Mouse (Mus musculus): ENCODE measurements around the gene Plvap.

The Plvap gene

DNA sequence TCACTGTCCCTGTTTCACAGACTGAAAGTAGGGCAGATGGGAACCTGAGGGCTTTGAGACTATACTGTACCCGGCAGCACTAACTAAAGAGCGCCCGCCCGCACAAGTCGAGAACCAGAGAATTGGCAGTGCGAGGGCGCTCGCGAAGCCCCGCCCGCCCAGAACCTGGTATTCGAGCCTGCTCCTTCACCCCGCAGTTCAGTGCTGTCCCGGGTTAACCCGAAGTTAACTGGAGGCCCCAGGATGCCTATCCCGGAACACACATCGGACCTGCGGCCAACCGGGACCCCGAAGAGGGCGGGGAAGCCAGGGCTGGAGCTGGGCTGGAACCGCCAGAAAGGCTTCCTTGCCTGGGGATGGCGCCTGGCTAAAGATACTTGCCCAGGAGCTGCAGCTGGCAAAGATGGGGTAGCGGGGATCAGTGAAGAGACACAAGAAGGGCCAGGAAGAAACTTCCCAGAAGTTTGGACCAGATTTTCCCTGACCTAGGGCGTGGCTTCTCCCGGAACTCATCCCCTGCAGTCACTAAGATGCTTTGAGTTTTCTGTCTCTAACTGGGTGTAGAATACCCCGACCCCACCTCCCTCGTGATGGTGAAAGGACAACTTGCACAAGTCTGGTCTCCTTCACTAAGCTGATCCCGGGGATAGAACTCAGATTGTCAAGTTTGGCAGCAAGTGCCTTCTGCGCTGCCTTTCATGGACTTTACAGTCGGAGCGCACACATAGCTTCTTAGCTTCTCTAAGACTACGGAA lies 23.7 kb downstream of the Plvap start, which contains the start of gene Gtpbp3:
Gene Gtpbp3, plus strand, starts transcription at position 413 of the 755 bp plus-strand sequence.
- DNase-seq (ENCODE audit: low spot score in 2 of 2) = peak; percentile 77 to 86

DNA sequence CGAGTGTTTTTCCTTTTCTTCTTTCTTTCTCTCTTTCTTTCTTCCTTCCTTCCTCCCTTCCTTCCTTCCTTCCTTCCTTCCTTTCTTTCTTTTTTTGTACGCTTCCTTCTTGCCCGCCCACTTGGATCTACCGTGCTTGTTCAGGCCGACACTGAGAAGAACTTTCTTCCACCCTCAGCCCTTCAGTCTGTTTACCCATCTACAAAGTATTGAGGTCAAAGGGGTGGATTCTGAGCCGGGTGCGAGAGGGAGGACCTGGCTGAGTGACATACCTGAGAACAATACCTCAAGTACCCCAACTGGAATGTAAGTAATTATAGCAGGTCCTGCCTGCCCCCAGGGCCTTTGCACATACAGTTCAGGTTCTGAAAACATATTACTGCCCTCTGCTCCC lies 25.4 kb downstream of the Plvap start:
- no peak for DNase-seq (ENCODE audit: low spot score in 2 of 2)

DNA sequence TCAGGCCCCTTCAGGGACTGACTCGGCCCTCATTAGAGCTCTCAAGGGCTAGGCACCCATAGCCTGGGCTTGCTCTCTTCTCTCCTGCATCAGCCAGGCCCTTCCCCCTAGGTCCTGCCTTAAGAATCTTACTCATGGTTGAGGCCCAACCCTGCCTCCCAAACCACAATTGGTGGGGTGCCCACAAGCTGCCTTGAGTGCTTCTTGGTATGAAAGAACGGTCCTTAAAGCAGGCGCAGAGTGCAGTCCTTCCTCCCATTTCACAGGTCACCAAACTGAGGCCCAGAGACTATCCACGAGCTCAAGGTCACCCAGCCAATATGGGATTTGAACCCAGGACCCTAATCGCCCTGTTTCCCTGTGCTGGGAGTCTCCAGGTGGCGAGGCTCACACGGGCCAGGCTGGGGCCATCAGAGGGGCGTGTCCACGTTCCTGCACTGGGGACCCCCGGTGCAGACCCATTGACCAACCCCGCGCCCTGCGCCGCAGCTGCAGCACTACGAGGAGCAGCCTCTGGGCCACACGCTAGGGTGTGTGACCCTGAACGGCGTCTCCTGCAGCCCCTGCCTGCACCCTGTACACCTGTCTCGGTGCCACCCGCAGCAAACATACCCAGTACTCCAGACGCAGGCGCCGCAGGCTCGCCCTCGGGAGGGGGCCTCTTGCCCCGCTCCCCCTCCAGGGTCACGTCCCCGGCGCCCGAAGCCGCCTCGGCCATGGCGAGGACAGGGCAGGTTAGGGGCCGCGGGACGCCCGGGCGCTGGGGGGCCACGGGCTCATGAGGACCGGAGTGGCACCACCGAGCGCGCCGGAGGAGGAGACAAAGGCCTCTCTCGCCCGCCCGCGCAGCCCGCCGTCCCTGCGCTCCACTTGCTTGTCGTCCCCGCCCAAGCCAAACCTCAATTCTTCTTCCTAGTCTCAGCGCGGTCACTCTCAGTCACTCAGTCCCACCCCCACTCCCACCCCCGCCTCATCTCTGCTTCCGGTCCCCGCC lies 26.1 kb downstream of the Plvap start, which contains the start of gene Ano8:
Gene Ano8, minus strand, starts transcription at position 822 of the 994 bp plus-strand sequence.
- peak; percentile 62 to 86 for DNase-seq (ENCODE audit: low spot score in 2 of 2)

DNA sequence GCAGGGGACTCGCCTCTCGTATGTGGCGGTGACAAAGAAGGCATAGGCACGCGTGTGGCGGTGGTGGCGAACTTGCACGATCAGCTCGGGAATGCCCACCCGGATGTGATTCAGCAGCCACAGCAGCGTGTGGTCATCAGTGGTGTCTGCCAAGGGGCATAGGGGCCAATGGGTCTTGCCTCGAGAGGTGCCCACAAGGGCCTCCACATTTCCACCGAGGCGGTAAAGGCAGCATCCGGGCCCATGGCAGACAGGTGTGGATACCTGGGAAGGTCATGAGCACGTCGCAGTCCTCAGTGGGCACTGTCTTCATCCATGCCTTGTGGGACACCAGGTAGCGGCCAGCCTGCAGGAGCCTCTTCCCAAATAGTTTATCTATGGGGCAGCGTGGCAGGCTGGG lies 26.8 kb downstream of the Plvap start:
- no peak for DNase-seq (ENCODE audit: low spot score in 2 of 2)

DNA sequence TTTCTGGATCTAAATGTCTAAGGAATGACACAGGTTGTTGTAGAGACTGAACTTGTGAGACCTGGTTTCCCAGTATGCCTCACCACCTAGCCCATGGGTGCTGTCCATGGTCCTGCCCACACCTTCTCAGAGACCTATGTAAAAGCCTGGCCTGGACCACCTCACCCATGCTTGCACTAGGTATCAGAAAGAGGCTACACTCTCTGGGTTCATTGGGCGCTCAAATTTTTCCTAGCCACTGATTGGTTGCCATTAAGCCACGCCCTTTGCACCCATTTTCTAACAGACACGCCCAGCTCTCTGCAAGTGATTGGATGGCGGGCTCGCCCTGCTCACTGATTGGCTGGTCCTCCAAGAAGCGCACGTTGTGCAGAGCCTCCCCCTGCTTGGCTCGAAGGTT lies 27.6 kb downstream of the Plvap start:
- peak in 1 of 2 experiments; percentile 79 for DNase-seq (ENCODE audit: low spot score in 2 of 2)

DNA sequence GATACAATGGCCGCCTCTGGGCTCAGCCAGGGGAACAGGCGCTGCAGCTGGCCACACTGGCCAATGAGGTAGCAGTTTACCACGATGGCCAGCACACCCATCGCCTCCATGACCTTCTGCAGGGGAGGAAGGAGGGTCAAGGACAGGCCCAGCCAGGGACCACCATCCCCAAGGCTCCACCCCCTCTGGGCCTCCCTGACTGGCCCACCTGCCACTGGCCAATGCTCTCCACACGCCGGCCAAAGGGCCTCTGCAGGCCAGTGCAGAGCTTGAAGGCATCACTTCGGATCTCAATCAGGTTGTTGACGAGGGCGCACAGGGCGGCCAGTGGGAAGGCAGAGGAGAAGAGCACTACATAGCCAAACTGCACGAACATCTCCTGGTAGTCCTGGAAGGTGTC lies 32.6 kb downstream of the Plvap start:
- no peak for DNase-seq (ENCODE audit: low spot score in 2 of 2)

DNA sequence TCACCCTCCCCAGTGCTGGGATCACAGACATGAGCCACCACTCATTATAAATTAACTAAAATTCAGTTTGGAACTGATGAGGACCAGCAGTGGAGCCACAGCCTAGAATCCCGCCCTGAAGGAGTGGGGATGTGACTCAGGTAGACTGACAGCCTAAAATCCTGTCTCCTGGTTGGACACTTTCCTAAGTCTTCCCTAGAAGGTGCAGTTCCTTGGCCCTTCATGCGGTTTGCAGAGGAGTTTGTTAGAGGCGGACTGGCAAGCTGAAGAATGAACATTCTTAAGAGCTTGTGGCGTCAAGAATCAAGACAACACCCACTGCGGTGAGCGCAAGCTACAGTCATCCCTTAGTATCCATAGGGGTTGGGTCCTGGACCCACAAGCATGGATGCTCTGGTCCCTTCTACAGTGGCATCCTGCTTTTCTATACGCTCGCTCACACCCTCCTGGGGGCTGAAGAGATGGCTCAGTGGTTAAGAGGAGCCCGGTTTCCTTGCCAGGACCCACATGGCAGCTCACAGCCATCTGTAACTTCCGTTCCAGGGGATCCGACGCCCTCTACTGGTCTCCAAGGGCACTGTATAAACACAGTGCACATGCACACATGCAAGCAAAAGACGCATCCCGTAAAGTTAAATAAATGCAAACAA lies 34.2 kb downstream of the Plvap start:
- DNase-seq (ENCODE audit: low spot score in 2 of 2) = peak; percentile 37 to 65

DNA sequence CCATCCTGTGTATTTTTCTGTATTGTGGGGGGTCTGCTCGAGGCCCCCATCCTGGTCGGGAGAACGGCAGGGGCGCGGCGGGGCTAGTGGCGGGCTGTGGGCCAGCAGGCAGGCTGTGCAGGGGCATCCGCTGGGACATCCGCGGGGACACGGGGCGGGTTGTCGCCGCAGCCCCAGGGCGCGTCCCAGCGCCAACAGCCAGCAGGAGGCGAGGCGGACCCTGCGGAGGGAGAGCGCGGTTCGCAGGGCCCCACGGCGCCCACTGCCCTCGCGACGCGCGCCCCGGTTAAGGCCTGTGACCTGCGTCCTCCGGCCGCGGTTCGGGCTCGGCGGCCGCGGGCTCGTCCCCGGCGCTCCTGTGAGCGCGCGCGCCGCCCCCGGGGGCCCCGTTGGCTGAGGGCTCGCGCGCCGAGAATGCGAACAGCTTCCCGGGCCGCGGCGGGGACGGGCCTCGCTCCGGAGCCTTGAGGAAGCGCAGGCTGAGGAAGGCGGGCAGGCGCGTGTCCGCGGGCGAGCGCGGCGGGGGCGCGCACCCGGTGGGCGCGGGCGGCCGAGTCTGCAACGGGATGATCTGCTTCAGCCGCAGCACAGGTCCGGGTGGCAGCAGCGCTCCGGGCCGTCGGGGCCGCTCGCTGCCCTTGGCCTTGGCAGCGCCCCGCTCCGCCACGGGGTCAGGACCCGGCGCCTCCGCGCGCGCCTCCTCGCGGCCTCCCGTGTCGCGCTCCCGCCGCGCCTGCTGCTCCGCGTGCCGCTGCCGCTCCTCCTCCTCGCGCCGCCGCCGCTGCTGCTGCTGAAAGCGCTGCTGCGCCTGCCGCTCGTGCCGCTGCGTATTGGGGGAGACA lies 35.2 kb downstream of the Plvap start:
- peak; percentile 76 to 81 for DNase-seq (ENCODE audit: low spot score in 2 of 2)

DNA sequence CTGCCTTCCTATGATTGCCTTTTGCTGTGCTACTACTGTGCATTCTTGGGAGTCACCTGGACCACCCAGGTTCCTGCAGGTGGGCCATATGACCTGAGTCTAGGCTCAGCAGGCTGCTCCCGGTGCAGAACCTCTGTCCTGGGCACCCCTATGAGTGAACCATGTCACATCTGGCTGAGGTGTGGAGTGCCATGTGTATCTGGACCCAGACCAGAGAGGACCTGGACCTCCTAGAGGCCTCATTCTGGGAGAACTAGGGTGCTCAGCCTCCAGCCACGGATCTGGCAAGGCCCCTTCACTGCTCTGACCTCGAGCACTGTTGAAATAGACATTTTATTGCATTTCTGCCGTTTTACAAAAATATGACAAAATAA lies 35.9 kb downstream of the Plvap start:
- no peak for DNase-seq (ENCODE audit: low spot score in 2 of 2)

DNA sequence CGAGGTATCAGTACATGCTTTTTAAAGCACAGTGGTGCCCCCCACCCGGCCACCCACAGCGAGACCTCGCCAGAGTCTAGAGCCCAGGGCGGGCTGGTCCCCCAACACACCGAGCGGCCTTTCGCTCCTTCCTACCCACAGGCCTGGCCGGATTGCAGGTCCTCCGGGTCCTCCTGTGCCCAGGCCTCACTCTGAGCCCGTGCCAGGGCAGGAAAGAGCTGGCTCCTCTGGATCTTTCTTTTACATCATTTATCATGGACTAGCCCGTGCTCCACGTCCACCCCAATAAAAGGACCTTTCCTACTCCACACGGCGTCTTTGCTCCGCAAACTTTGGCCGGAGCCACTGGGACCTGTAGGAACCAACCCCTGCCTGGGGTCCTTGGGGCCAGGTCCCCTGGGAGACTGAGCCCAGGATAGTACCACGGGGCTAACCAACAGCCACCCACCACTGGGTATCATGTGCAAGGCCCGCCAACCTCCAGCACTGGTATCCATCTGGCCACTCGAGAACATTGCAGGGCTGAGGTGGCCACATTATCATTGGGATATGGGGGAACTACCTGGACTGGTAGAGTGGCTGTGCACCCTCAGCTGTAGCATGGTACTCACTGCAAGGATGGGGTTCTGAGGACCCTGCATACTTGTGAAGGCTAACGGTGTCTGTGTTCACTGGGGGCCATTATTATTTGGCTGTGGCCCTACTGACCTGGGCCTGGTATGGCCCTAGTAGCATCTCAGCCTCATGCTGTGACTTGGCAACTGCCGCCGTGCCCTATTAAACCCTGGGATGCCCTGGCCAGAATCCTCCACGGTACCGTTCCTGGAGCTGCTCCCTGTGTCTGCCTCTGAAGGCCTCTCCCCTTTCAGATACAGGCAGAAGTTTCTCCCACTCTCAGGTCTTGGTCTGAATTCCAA lies 36.5 kb downstream of the Plvap start:
- DNase-seq (ENCODE audit: low spot score in 2 of 2) = no peak

DNA sequence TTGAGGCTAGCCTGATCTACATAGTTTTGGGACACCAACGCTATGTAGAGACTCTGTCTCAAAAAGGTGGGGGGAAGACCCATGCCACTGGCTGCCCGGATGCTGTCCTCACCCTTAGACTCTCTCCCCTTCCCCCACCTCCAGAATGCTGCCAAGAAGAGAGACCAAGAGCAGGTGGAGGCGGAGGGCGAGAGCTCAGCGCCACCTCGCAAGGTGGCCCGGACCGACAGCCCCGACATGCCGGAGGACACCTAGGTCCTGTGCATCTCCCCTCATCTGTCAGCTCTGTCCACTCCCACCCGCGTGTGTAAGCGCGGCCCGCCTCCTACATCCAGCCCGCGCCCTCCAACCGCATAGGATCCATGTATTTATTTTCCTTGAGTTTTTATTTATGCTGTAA lies 37.2 kb downstream of the Plvap start:
- DNase-seq (ENCODE audit: low spot score in 2 of 2) = no peak

DNA sequence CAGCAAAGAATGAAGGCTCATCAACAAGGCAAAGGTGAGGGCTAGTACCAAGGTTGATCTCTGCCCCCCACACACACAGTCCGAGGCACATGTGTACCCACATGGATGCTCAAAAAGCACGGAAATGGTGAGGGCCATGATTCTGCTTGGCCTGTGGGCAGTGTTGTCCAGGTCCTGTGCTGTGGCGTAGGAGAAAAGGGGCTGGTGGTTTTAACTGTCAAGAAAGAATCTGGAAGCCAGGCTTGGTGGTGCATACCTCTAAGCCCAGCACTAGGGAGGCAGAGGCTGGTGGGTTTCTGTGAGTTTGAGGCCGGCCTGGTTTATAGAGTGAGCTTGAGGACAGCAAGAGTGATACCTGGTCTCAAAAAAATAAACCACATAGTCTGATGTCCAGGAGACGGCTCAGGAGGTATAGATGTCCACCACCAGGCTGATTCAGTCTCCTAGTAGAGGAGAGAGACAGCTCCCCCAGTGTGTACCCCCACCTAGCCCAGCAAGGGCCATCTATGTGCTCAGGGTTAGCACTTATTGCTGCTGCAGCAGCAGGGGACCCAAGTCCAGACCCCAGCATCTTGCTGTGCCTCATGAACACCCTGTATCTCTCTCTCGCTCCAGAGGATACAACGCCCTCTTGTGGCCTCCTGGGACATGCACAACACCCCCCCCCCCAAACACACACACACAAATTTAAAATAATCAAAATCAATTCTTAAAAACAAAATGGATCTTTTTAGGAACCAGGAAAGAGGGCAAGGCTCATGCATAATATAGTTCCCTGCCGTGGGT lies 38.8 kb downstream of the Plvap start:
- peak in 1 of 2 experiments; percentile 36 for DNase-seq (ENCODE audit: low spot score in 2 of 2)

DNA sequence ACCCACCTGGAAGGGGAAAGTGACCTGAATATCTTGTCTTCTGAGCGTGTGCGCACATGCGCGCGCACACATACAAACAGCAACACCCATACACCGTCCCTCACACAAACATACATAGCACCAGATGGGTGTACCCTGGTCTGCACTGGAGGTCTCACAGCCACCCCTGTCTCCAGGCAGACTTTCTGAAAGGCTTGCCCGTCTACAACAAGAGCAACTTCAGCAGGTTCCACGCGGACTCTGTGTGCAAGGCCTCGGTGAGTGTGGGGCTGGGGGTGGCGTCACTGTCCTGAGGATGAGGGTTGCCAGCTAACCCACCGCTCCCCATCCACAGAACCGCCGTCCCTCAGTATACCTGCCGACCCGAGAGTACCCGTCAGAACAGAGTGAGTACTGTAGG lies 39.7 kb downstream of the Plvap start:
- DNase-seq (ENCODE audit: low spot score in 2 of 2) = no peak

DNA sequence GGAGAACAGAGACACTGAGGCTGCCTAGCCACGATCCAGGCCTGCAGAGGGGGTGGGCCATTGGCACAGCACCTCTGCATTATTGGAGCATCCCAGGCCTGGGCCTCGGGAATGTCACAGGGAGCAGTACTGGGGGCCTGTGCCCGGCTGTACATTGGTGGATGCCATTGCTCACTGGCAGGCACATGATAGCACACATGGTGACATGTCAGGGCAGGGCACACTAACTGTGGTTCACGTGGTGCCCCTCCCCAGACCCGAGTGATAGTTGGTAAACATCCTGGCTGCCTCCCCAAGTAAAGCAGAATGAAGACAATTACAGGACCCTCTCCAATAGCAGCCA lies 40.7 kb downstream of the Plvap start:
- DNase-seq (ENCODE audit: low spot score in 2 of 2) = no peak

DNA sequence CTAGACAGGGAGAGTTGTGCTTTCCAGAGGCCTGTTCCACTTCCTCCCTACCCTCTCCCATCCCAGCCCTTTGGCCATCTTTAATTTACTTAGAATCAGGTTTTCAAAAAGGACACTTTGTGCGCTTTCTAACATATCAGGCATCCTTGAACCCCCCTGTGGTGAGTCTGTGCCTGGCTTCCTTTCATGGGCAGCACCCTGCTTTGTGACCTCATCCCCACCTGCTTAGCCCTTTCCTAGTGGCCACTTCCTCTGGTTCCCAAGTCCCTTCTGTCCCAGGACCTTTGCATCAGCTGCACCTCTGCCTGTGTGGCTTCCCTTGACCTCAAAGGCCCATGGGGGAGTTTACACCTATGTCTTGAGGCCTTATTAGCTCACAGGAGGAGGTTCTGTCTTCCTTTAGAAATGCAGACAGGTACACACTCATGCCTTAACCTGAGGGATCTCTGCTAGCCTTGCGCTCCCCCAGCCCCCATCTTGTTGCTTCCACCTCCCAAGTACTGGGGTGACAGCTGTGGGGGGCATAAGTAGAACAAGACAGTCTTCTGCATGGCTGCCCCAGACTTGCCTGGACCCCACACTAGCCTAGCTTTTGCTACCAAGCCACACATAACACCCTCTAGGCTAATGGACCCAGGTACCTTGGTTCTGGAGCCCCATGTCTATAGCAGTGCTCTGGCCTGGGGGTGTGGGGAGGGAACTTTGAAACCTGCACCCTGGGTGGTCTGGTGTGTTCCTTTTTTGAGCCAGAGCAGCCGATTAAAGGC lies 41.2 kb downstream of the Plvap start:
- no peak for DNase-seq (ENCODE audit: low spot score in 2 of 2)

DNA sequence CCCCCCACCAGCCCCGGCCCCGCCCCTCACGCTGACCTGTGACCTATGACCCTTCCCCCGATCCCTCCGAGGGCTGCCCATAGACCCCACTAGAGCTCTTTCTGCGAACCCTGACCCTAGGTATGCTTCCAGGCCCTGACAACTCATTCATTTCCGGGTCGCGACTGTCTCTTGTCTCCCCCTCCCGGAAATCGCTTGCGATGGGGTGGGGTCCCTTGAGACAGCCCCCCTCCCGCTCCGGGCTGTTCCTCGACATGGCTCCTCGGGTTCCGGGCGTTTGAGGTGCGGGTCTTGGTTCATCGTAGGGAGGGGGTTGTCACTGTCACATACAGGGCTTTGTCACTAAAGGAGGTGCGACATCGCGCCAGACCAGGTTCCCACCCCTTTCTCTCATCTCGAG lies 42.1 kb downstream of the Plvap start:
- DNase-seq (ENCODE audit: low spot score in 2 of 2) = peak; percentile 40 to 62

DNA sequence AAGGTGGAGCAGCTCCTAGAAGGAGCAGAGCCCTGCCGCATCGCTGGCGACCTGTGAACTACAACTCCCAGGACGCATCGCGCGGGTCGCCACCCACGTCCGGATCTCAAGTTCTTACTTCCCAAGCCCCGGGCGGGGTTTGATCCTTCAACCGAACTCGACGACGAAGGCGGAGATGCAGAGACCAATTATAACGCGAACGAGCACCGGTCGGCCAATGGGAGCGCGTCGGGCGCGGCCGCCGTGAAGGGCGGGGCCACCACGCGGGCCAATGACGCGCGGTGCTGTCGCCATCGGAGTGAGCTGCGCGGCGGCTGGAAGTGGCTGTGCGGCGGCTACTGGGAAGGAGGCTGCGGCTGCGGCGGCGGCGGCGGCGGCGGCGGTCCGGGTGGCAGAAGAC lies 42.6 kb downstream of the Plvap start, which contains the start of gene Dda1:
Gene Dda1, plus strand, starts transcription at position 284 of the 400 bp plus-strand sequence.
- DNase-seq (ENCODE audit: low spot score in 2 of 2) = peak; percentile 89 to 97

DNA sequence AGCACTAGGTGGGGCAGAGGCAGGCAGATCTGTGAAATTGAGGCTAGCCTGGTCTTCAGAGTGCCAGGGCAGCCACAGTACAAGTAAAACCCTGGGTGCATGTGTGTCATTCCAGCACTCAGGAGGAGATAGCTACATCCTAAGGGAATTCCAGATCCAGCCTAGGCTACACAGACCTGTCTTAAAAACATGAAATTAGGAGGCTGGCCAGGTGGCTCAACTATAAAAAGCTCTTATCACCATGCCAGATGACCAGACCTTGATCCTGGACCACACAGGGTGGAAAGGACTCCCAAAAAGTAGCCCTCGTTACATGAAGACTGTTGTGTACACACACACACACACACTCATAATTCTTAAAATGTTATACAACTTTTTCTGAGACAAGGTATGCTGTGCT lies 43.6 kb downstream of the Plvap start:
- DNase-seq (ENCODE audit: low spot score in 2 of 2) = no peak

DNA sequence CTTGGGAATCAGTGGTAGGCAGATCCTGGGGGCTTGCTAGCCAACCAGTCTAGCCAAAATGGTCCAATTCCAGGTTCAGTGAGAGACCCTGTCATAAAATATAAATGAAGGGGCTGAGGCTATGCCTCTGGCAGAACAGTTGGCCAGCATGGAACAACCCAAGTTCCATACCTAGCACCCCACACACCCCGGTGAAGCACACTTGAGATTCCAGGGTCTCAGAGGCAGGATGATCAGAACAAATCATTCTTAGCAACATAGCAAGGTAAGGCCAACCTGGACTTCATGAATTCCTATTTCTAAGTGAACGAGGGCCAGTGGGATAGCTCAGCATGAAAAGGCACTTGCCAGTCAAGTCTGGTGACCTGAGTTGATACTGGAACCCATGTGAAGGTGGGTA lies 44.4 kb downstream of the Plvap start:
- no peak for DNase-seq (ENCODE audit: low spot score in 2 of 2)

Measured in spleen, postnatal 10 days (tissue).